Comparison of ENCODE assay signal across 8 mouse cellular contexts in genomic region chr5:75044310-75044904, GRCm38 (mm10). TPM values are rescaled to one million over a fixed set of nuclear protein-coding genes. Genes with fewer than 3 reads are reported as not detected.
DNase-seq lines count a peak whose midpoint lies in the region; ATAC-seq and TF ChIP-seq lines count a peak whose summit lies in the region.

Gene Chic2 (minus strand): TSS chr5:75044774.

- no peak for DNase-seq in Patski (ENCODE audit: low read depth, low spot score)
- peak; percentile 89 to 93 for DNase-seq in cerebellum, postnatal 25 days
- DNase-seq in frontal cortex, postnatal 36 days (ENCODE audit: low spot score in 2 of 2), result peak; percentile 71
- DNase-seq in left cerebral cortex, adult 18-20 months (ENCODE audit: low spot score in 2 of 2), result peak; percentile 58 to 80
- peak; percentile 89 to 95 for DNase-seq in lung, postnatal 4 days
- peak; percentile 89 for DNase-seq in retina, postnatal 1 day
- DNase-seq in urinary bladder, adult 18-20 months (ENCODE audit: low spot score in 2 of 2), result peak; percentile 75 to 80

- peak within 1 kb of the TSS; percentile 93 for H3K9ac ChIP-seq in hindbrain, embryonic 15.5 days

- peaks cover 25% of the 10 kb centered on the region for H3K4me1 ChIP-seq in hindbrain, embryonic 15.5 days (replicated peaks)

- no peaks in the 10 kb centered on the region for H3K9me3 ChIP-seq in hindbrain, embryonic 15.5 days

- H3K4me2 ChIP-seq in hindbrain, embryonic 15.5 days, result peak within 1 kb of the TSS; percentile 71

- H3K27ac ChIP-seq in hindbrain, embryonic 15.5 days (replicated peaks), result peak within 1 kb of the TSS; percentile 77

- TF ChIP-seq CTCF in Patski (IDR thresholded peaks at IDR 0.05), result no peak

- peak; percentile 91 for ATAC-seq in Patski
- peak; percentile 96 for ATAC-seq in hindbrain, embryonic 15.5 days (ENCODE audit: low FRiP score, low read depth)

- under 1% methylated on average over 56 of the region's 90 CpGs for WGBS in hindbrain, embryonic 15.5 days

- POLR2A ChIA-PET in Patski (lab: Charles Lee), result interaction anchor here (0.8 kb wide), 1 partner anchor 84 kb away, joined by 5 read pairs; no protein-coding TSS in a partner anchor

- in situ Hi-C loops in Patski (cut with MboI; ENCODE audit: low pct_unique_long_range_greater_than_20kb), result loop anchor here (10.0 kb wide), 1 partner anchor 250 kb away; no protein-coding TSS in a partner anchor

- CTCF ChIA-PET in Patski (lab: Charles Lee), result no interaction called here

- H3K36me3 ChIP-seq in hindbrain, embryonic 15.5 days, result no peaks in the 10 kb centered on the region; the same call in 1 of the 2 replicates

- peak within 1 kb of the TSS; percentile 62 for H3K4me3 ChIP-seq in hindbrain, embryonic 15.5 days

- no peaks in the 10 kb centered on the region for H3K27me3 ChIP-seq in Patski
- 0 out of 2 replicates have a peak, but pooled peaks cover 2% of the 10 kb centered on the region for H3K27me3 ChIP-seq in hindbrain, embryonic 15.5 days

RNA-seq across cellular contexts. Expression of gene Chic2, which starts in this region (rescaled TPM):
- polyA plus RNA-seq in Patski (2021), result 56.3 TPM
- 30.0 and 30.3 TPM in 2 replicates for polyA plus RNA-seq in hindbrain, embryonic 15.5 days (2015; fragmentation: Nextera tagmentation; extraction: Ambion mirVana)
- total RNA-seq in left cerebral cortex, adult 18-20 months (2021), result 10 to 100 TPM; 19.5 to 20.7 TPM
